8 mouse cellular contexts compared by ENCODE assay signal in genomic region chr15:7263822-7264221, GRCm38 (mm10).
A peak's percentile ranks its signal among the peaks of the same experiment; 100 is the strongest.
DNase-seq lines count a peak whose midpoint lies in the region; ATAC-seq and TF ChIP-seq lines count a peak whose summit lies in the region.

No protein-coding gene starts in this region.

- peak; percentile 99 for TF ChIP-seq CTCF in ES-Bruce4 (IDR thresholded peaks at IDR 0.05; ENCODE audit: low read depth, low read length)
- peak; percentile 98 for TF ChIP-seq CTCF in heart, postnatal 0 days (IDR thresholded peaks at IDR 0.05; ENCODE audit: low read depth)
- TF ChIP-seq CTCF in liver, postnatal 0 days (IDR thresholded peaks at IDR 0.05; ENCODE audit: low read depth), result peak; percentile 90

- H3K9ac ChIP-seq in ES-Bruce4 (ENCODE audit: low read depth, poor library complexity, severe bottlenecking), result no peak overlapping the region
- no peak overlapping the region for H3K9ac ChIP-seq in heart, postnatal 0 days (replicated peaks; ENCODE audit: low read depth, low read length)
- H3K9ac ChIP-seq in liver, postnatal 0 days (replicated peaks), result no peak overlapping the region

- TF ChIP-seq POLR2A in ES-Bruce4 (IDR thresholded peaks at IDR 0.05; ENCODE audit: insufficient read depth, low read length), result no peak

- peak; percentile 53 for ATAC-seq in heart, postnatal 0 days (ENCODE audit: insufficient read depth, low read depth)
- 0 out of 2 replicates have a peak, but pooled peaks have one; percentile 21 for ATAC-seq in liver, postnatal 0 days

- H3K9me3 ChIP-seq in ES-Bruce4 (replicated peaks; ENCODE audit: control insufficient read depth, insufficient read depth, low read length, poor library complexity, severe bottlenecking), result no peaks in the 10 kb centered on the region
- no peaks in the 10 kb centered on the region for H3K9me3 ChIP-seq in heart, postnatal 0 days (replicated peaks; ENCODE audit: control insufficient read depth, low read length)
- H3K9me3 ChIP-seq in liver, postnatal 0 days (ENCODE audit: low read length), result no peaks in the 10 kb centered on the region

- no peak overlapping the region for H3K4me3 ChIP-seq in ES-Bruce4 (ENCODE audit: low read depth, low read length)
- no peak overlapping the region for H3K4me3 ChIP-seq in heart, postnatal 0 days (ENCODE audit: low read depth, low read length)
- H3K4me3 ChIP-seq in liver, postnatal 0 days (ENCODE audit: low read depth, low read length), result no peak overlapping the region

- no peak overlapping the region for H3K27ac ChIP-seq in ES-Bruce4 (ENCODE audit: insufficient read depth, low read length)
- no peak overlapping the region for H3K27ac ChIP-seq in heart, postnatal 0 days (ENCODE audit: low read depth)
- no peak overlapping the region for H3K27ac ChIP-seq in liver, postnatal 0 days (ENCODE audit: low read depth)

- WGBS in heart, postnatal 0 days, result 6% methylated on average over 3 of the region's 3 CpGs
- WGBS in liver, postnatal 0 days (ENCODE audit: insufficient replicate concordance), result 11% methylated on average over 3 of the region's 3 CpGs

- no peaks in the 10 kb centered on the region for H3K27me3 ChIP-seq in ES-Bruce4 (ENCODE audit: control insufficient read depth, insufficient read depth, low read length, poor library complexity, severe bottlenecking)
- no peaks in the 10 kb centered on the region for H3K27me3 ChIP-seq in heart, postnatal 0 days (ENCODE audit: control insufficient read depth, insufficient read depth, low read length)
- H3K27me3 ChIP-seq in liver, postnatal 0 days (ENCODE audit: insufficient read depth, low read length), result no peaks in the 10 kb centered on the region

- peak; percentile 86 for DNase-seq in brain, adult 2 months (ENCODE audit: low read depth, low spot score)
- peak; percentile 5 for DNase-seq in fat pad, adult 2 months (ENCODE audit: extremely low read depth, low read depth, low spot score)
- peak; percentile 63 for DNase-seq in heart, postnatal 0 days (ENCODE audit: low spot score)
- peak; percentile 86 to 89 for DNase-seq in kidney, postnatal 25 days
- DNase-seq in liver, postnatal 0 days, result peak; percentile 85
- peak; percentile 46 for DNase-seq in ovary, postnatal 10 days (ENCODE audit: low spot score)
- DNase-seq in thymus, postnatal 10 days (ENCODE audit: low spot score in 2 of 2), result peak; percentile 10 to 50

- H3K36me3 ChIP-seq in ES-Bruce4 (ENCODE audit: control insufficient read depth, insufficient read depth, low read length, poor library complexity, severe bottlenecking), result no peaks in the 10 kb centered on the region
- no peaks in the 10 kb centered on the region for H3K36me3 ChIP-seq in heart, postnatal 0 days (replicated peaks; ENCODE audit: control insufficient read depth, insufficient read depth, low read length)
- no peaks in the 10 kb centered on the region for H3K36me3 ChIP-seq in liver, postnatal 0 days (replicated peaks; ENCODE audit: insufficient read depth, low read length)

- H3K4me1 ChIP-seq in ES-Bruce4 (ENCODE audit: control insufficient read depth, insufficient read depth, low read length), result no peaks in the 10 kb centered on the region
- no peaks in the 10 kb centered on the region for H3K4me1 ChIP-seq in heart, postnatal 0 days (ENCODE audit: control insufficient read depth, insufficient read depth)
- H3K4me1 ChIP-seq in liver, postnatal 0 days (ENCODE audit: insufficient read depth), result no peaks in the 10 kb centered on the region

- no peak for TF ChIP-seq EP300 in ES-Bruce4 (IDR thresholded peaks at IDR 0.05; ENCODE audit: insufficient read depth, low read depth, low read length)
- TF ChIP-seq EP300 in heart, postnatal 0 days (IDR thresholded peaks at IDR 0.05; ENCODE audit: low read depth), result no peak
- no peak for TF ChIP-seq EP300 in liver, postnatal 0 days (IDR thresholded peaks at IDR 0.05; ENCODE audit: low read depth)

- no peak overlapping the region for H3K4me2 ChIP-seq in heart, postnatal 0 days (ENCODE audit: low read depth, low read length)
- no peak overlapping the region for H3K4me2 ChIP-seq in liver, postnatal 0 days (ENCODE audit: low read depth, low read length)

Comparison
In these comparisons a context has a peak if more than half of its experiments do, and no peak if none do; other contexts are left out.
1. DNase-seq: peak in every context shown above with its lines; median percentile 88 in kidney, postnatal 25 days; 86 in brain, adult 2 months; 85 in liver, postnatal 0 days; 63 in heart, postnatal 0 days; 46 in ovary, postnatal 10 days; 30 in thymus, postnatal 10 days; 5 in fat pad, adult 2 months.